Mouse (Mus musculus): ENCODE results near the gene Tmem37.

DNA sequence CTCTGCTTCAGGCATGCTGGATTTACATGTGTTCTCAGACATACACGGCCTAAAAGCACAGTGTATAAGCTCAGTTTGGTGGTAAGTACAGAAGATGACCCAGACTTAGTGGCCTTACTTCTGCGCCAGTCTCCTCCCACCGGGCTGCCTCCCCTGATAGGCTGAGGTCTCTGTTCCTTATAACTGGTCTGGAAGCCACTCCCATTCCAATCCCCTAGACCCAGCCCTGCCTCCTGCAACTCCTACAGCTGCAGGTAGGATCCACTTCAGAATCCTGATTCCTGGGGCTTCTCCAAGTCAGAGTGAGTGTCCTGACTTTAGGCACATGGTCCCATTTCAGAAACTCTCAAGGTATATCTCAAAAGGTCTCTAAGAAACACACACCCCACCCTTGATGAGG lies 11.8 kb upstream of the Tmem37 start:
- no peak for TF ChIP-seq CTCF (IDR thresholded peaks at IDR 0.05)
- TF ChIP-seq POLR2A (IDR thresholded peaks at IDR 0.05; ENCODE audit: insufficient read depth, low read depth, low read length), result no peak
- TF ChIP-seq EP300 (IDR thresholded peaks at IDR 0.05; ENCODE audit: insufficient read depth, low read depth, low read length), result no peak
